Mouse (Mus musculus): ENCODE measurements around the gene Ciita. TPM values are rescaled to one million over a fixed set of nuclear protein-coding genes. Genes with fewer than 3 reads are reported as not detected.

Ciita gene
- polyA plus RNA-seq, 1 experiment from 2014 or later, result 0.35 TPM

GRCm38 (mm10) chr16:10446573-10447263, 33.1 kb upstream of the Ciita start:
- 16% methylated on average over 13 of the region's 13 CpGs for WGBS
- H3K4me2 ChIP-seq (ENCODE audit: low read depth, low read length), result peak overlapping the region; percentile 86

DNA sequence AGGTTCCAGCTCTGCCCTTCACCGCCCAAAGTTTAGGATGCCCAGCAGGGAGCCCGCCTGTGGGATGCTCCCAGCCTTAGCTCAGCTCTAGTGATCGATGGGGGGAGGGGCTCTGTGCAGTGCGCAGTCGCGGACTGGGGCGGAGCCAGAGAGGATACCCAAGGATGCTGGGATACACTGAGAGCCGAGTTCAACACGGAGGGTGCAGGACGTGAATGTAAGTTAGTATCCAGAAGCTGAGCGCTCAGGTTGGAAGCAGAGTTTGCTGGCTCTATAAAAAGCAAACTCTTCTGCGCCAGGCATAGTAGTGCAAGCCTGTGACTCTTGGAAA, 32.6 kb upstream of the Ciita start, which contains the start of gene Tvp23a:
TSS of gene Tvp23a (minus strand) at position 99 of the 331 bp plus-strand sequence.
- Histone ChIP-seq H3K9ac (ENCODE audit: low read depth, low read length) (peak within 1 kb of the TSS; percentile 67), H3K4me3 (ENCODE audit: low read depth, low read length) (peak within 1 kb of the TSS; percentile 47), H3K4me2 (ENCODE audit: low read depth, low read length) (peak within 1 kb of the TSS; percentile 86), H3K27me3 (replicated peaks; ENCODE audit: control insufficient read depth, insufficient read depth, low read length) (no peaks in the 10 kb centered on the region), H3K36me3 (ENCODE audit: control insufficient read depth, insufficient read depth, low read length) (no peaks in the 10 kb centered on the region), H3K9me3 (ENCODE audit: control insufficient read depth, low read length) (no peaks in the 10 kb centered on the region), H3K27ac (replicated peaks; ENCODE audit: low read depth, low read length) (peak within 1 kb of the TSS; percentile 42), H3K4me1 (ENCODE audit: control insufficient read depth, insufficient read depth, low read length) (0 out of 2 replicates have a peak, but pooled peaks cover 5% of the 10 kb centered on the region)
- 4% methylated on average over 12 of the region's 12 CpGs for WGBS
- ATAC-seq (ENCODE audit: low read depth) (peak; percentile 98), DNase-seq (ENCODE audit: low spot score) (peak; percentile 94)

More at GRCm38 (mm10) chr16:10446573-10447263, 33.1 kb upstream of the Ciita start:
- H3K36me3 ChIP-seq (ENCODE audit: control insufficient read depth, insufficient read depth, low read length), result no peaks in the 10 kb centered on the region
- H3K4me1 ChIP-seq (ENCODE audit: control insufficient read depth, insufficient read depth, low read length), result 0 out of 2 replicates have a peak, but pooled peaks cover 5% of the 10 kb centered on the region
- H3K27ac ChIP-seq (replicated peaks; ENCODE audit: low read depth, low read length), result peak overlapping the region; percentile 42
- peak overlapping the region; percentile 67 for H3K9ac ChIP-seq (ENCODE audit: low read depth, low read length)
- peak overlapping the region; percentile 47 for H3K4me3 ChIP-seq (ENCODE audit: low read depth, low read length)
- DNase-seq (ENCODE audit: low spot score), result no peak
- H3K9me3 ChIP-seq (ENCODE audit: control insufficient read depth, low read length), result no peaks in the 10 kb centered on the region
- ATAC-seq (ENCODE audit: low read depth), result peak; percentile 50
- no peaks in the 10 kb centered on the region for H3K27me3 ChIP-seq (replicated peaks; ENCODE audit: control insufficient read depth, insufficient read depth, low read length)

- Histone ChIP-seq H3K27ac (replicated peaks; ENCODE audit: low read depth, low read length) (no peak overlapping the region), H3K4me1 (ENCODE audit: control insufficient read depth, insufficient read depth, low read length) (0 out of 2 replicates have a peak, but pooled peaks cover 5% of the 10 kb centered on the region), H3K27me3 (replicated peaks; ENCODE audit: control insufficient read depth, insufficient read depth, low read length) (no peaks in the 10 kb centered on the region), H3K4me3 (ENCODE audit: low read depth, low read length) (peak overlapping the region; percentile 47), H3K9me3 (ENCODE audit: control insufficient read depth, low read length) (no peaks in the 10 kb centered on the region), H3K4me2 (ENCODE audit: low read depth, low read length) (peak overlapping the region; percentile 86), H3K9ac (ENCODE audit: low read depth, low read length) (peak overlapping the region; percentile 67), H3K36me3 (ENCODE audit: control insufficient read depth, insufficient read depth, low read length) (no peaks in the 10 kb centered on the region)
- no peak for ATAC-seq (ENCODE audit: low read depth)
- no peak for DNase-seq (ENCODE audit: low spot score)
- 52% methylated on average over 2 of the region's 2 CpGs for WGBS
Measured at GRCm38 (mm10) chr16:10447781-10448180, 32.1 kb upstream of the Ciita start.

- DNase-seq (ENCODE audit: low spot score) (no peak), ATAC-seq (ENCODE audit: low read depth) (no peak)
- H3K9ac ChIP-seq (ENCODE audit: low read depth, low read length), result no peak overlapping the region
- no peaks in the 10 kb centered on the region for H3K27me3 ChIP-seq (replicated peaks; ENCODE audit: control insufficient read depth, insufficient read depth, low read length)
- 84% methylated on average over 9 of the region's 9 CpGs for WGBS
- no peaks in the 10 kb centered on the region for H3K9me3 ChIP-seq (ENCODE audit: control insufficient read depth, low read length)
- H3K27ac ChIP-seq (replicated peaks; ENCODE audit: low read depth, low read length), result no peak overlapping the region
- no peaks in the 10 kb centered on the region for H3K36me3 ChIP-seq (ENCODE audit: control insufficient read depth, insufficient read depth, low read length)
- H3K4me1 ChIP-seq (ENCODE audit: control insufficient read depth, insufficient read depth, low read length), result 0 out of 2 replicates have a peak, but pooled peaks cover 5% of the 10 kb centered on the region
- H3K4me3 ChIP-seq (ENCODE audit: low read depth, low read length), result no peak overlapping the region
- no peak overlapping the region for H3K4me2 ChIP-seq (ENCODE audit: low read depth, low read length)
Measured at GRCm38 (mm10) chr16:10448931-10449330, 30.9 kb upstream of the Ciita start.

- DNase-seq (ENCODE audit: low spot score) (no peak), ATAC-seq (ENCODE audit: low read depth) (no peak)
- no peak overlapping the region for H3K4me3 ChIP-seq (ENCODE audit: low read depth, low read length)
- H3K9ac ChIP-seq (ENCODE audit: low read depth, low read length), result no peak overlapping the region
- no peak overlapping the region for H3K4me2 ChIP-seq (ENCODE audit: low read depth, low read length)
- no peaks in the 10 kb centered on the region for H3K36me3 ChIP-seq (ENCODE audit: control insufficient read depth, insufficient read depth, low read length)
- H3K4me1 ChIP-seq (ENCODE audit: control insufficient read depth, insufficient read depth, low read length), result 0 out of 2 replicates have a peak, but pooled peaks cover under 1% of the 10 kb centered on the region
- no peak overlapping the region for H3K27ac ChIP-seq (replicated peaks; ENCODE audit: low read depth, low read length)
- H3K9me3 ChIP-seq (ENCODE audit: control insufficient read depth, low read length), result no peaks in the 10 kb centered on the region
- 77% methylated on average over 2 of the region's 2 CpGs for WGBS
- no peaks in the 10 kb centered on the region for H3K27me3 ChIP-seq (replicated peaks; ENCODE audit: control insufficient read depth, insufficient read depth, low read length)
Measured at GRCm38 (mm10) chr16:10451906-10452305, 28.0 kb upstream of the Ciita start.

- DNase-seq (ENCODE audit: low spot score) (peak; percentile 64), ATAC-seq (ENCODE audit: low read depth) (peak; percentile 46; the same call in 1 of the 2 replicates)
- 70% methylated on average over 8 of the region's 8 CpGs for WGBS
- H3K9me3 ChIP-seq (ENCODE audit: control insufficient read depth, low read length), result no peaks in the 10 kb centered on the region
- H3K36me3 ChIP-seq (ENCODE audit: control insufficient read depth, insufficient read depth, low read length), result no peaks in the 10 kb centered on the region
- no peak overlapping the region for H3K4me2 ChIP-seq (ENCODE audit: low read depth, low read length)
- H3K4me3 ChIP-seq (ENCODE audit: low read depth, low read length), result no peak overlapping the region
- no peak overlapping the region for H3K27ac ChIP-seq (replicated peaks; ENCODE audit: low read depth, low read length)
- no peaks in the 10 kb centered on the region for H3K27me3 ChIP-seq (replicated peaks; ENCODE audit: control insufficient read depth, insufficient read depth, low read length)
- no peak overlapping the region for H3K9ac ChIP-seq (ENCODE audit: low read depth, low read length)
- no peaks in the 10 kb centered on the region for H3K4me1 ChIP-seq (ENCODE audit: control insufficient read depth, insufficient read depth, low read length)
Measured at GRCm38 (mm10) chr16:10452445-10452896, 27.4 kb upstream of the Ciita start.

DNA sequence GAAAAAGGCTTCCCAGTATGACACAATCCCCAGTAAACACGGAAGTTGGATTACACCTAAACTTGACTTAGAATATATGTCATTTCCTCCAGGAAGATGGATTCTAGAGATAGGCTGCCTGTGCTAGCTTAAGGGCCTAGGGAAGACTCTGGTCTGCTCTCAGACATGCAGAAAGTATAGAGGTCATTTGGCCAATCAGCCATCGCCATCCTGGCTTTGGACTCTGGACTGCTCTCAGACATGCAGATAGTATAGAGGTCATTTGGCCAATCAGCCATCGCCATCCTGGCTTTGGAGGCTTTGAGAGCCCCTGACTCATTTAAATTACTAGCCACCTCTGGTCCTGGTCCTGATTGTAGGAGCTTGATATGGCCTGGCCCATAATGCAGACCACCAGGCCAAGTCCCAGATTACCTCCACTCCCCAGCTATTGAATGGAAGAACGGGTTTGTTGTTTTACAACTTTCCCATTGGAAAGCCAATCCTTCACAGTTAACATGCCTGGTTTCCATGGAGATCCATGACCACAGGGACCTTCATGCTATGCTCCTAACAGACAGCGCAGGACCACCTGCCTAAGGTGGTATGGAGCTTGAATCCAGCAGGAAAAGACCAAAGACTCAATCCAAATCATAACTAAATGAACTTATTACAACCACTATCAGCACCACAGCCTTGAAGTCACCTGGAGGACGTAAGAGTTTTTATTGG, 25.8 kb upstream of the Ciita start:
- 74% methylated on average over 6 of the region's 6 CpGs for WGBS
- H3K27ac ChIP-seq (replicated peaks; ENCODE audit: low read depth, low read length), result no peak overlapping the region
- ATAC-seq (ENCODE audit: low read depth) (no peak), DNase-seq (ENCODE audit: low spot score) (no peak)
- no peaks in the 10 kb centered on the region for H3K27me3 ChIP-seq (replicated peaks; ENCODE audit: control insufficient read depth, insufficient read depth, low read length)
- no peaks in the 10 kb centered on the region for H3K9me3 ChIP-seq (ENCODE audit: control insufficient read depth, low read length)
- no peak overlapping the region for H3K4me3 ChIP-seq (ENCODE audit: low read depth, low read length)
- H3K4me2 ChIP-seq (ENCODE audit: low read depth, low read length), result no peak overlapping the region
- no peaks in the 10 kb centered on the region for H3K36me3 ChIP-seq (ENCODE audit: control insufficient read depth, insufficient read depth, low read length)
- no peak overlapping the region for H3K9ac ChIP-seq (ENCODE audit: low read depth, low read length)
- no peaks in the 10 kb centered on the region for H3K4me1 ChIP-seq (ENCODE audit: control insufficient read depth, insufficient read depth, low read length)

DNA sequence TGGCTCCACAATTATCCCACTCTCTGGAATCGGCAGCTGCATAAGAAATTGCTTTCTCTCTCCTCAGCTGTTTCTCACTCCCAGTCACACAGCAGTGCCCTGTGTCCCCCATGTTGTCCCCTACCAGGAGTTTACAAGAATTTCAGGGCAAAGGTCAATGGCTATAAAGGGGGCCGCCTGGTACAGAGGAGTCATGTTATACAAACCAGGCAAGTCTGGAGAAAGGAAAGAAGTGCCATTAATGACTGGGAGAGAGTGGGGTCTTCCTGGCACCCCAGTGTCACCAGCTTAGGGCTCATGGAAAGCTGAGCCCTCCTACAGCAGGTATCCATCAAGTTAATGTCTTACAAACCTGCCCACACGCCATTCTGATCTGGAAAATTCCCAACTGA, 25.3 kb upstream of the Ciita start:
- WGBS, result 30% methylated on average over 3 of the region's 3 CpGs
- no peak for ATAC-seq (ENCODE audit: low read depth)
- Histone ChIP-seq H3K36me3 (ENCODE audit: control insufficient read depth, insufficient read depth, low read length) (no peaks in the 10 kb centered on the region), H3K4me1 (ENCODE audit: control insufficient read depth, insufficient read depth, low read length) (no peaks in the 10 kb centered on the region), H3K9ac (ENCODE audit: low read depth, low read length) (no peak overlapping the region), H3K4me2 (ENCODE audit: low read depth, low read length) (no peak overlapping the region), H3K4me3 (ENCODE audit: low read depth, low read length) (no peak overlapping the region), H3K27me3 (replicated peaks; ENCODE audit: control insufficient read depth, insufficient read depth, low read length) (no peaks in the 10 kb centered on the region), H3K27ac (replicated peaks; ENCODE audit: low read depth, low read length) (no peak overlapping the region), H3K9me3 (ENCODE audit: control insufficient read depth, low read length) (no peaks in the 10 kb centered on the region)
- DNase-seq (ENCODE audit: low spot score), result no peak

Data from embryonic facial prominence, embryonic 14.5 days (tissue).